Mouse (Mus musculus) MEL (cell line): ENCODE measurements around the gene Svbp.
A peak's percentile ranks its signal among the peaks of the same experiment; 100 is the strongest.

Experiments
- GATA1 ChIP-seq: IDR thresholded peaks from 2 replicates; pipeline ENCODE4 v1.6.1; 2011; ENCODE audit warnings: low read depth, low read length, improper control_type of control experiment
- HCFC1 ChIP-seq: IDR thresholded peaks from 2 replicates; pipeline ENCODE4 v1.6.1; 2012; ENCODE audit warnings: low read depth, mild to moderate bottlenecking, inconsistent platforms, low read length, improper control_type of control experiment, moderate library complexity
- MAZ ChIP-seq: IDR thresholded peaks from 2 replicates; pipeline ENCODE4 v1.6.1; 2012; ENCODE audit warnings: low read depth, mild to moderate bottlenecking, inconsistent platforms, low read length, improper control_type of control experiment
- MYC ChIP-seq: IDR thresholded peaks from 2 replicates; pipeline ENCODE4 v1.6.1; 2011; ENCODE audit warnings: low read depth, mild to moderate bottlenecking, low read length, improper control_type of control experiment, moderate library complexity
- POLR2A ChIP-seq, 2 experiments: IDR thresholded peaks; 2 replicates each; pipeline ENCODE4 v1.6.1; 2011 to 2012; ENCODE audit warnings: low read length in 2 of 2, mild to moderate bottlenecking in 2 of 2, control low read depth in 1 of 2, improper control_type of control experiment in 1 of 2, low read depth in 1 of 2, moderate library complexity in 1 of 2; ENCODE audit not compliant: control insufficient read depth in 1 of 2, insufficient read depth in 1 of 2, poor library complexity in 1 of 2
- POLR2AphosphoS2 ChIP-seq: IDR thresholded peaks from 2 replicates; pipeline ENCODE4 v1.6.1; 2011; ENCODE audit warnings: low read length, improper control_type of control experiment
- TAL1 ChIP-seq: IDR thresholded peaks from 2 replicates; pipeline ENCODE4 v1.6.1; 2012; ENCODE audit warnings: mild to moderate bottlenecking, inconsistent platforms, low read length, moderate library complexity, mixed read lengths
- USF2 ChIP-seq, 2 experiments: IDR thresholded peaks; 2 replicates each; pipeline ENCODE4 v1.6.1; 2011 to 2012; ENCODE audit warnings: improper control_type of control experiment in 2 of 2, low read length in 2 of 2, borderline replicate concordance in 1 of 2, inconsistent platforms in 1 of 2, low read depth in 1 of 2, mild to moderate bottlenecking in 1 of 2; ENCODE audit not compliant: insufficient read depth in 1 of 2

DNA sequence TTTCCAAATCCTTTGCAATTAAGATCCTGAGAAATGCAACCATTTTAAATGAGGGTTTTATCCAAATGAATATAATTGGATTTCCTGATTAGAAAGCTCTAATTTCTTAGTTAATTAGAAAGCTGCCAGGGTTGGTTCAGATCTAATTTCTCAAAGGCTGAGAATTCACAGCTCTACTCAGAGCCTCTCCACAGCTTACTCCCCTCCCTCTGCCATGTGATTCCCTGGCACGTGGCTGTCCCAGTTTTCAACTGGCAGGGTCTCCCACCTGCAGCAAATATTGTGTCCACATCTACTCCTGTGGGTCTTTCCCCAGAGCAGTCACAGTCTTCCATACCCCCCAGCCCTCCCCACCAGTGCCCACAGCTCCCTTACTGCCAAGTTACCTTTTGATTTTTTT lies 11.6 kb upstream of the Svbp start:
- no peak for TF ChIP-seq USF2 (IDR thresholded peaks at IDR 0.05; ENCODE audit: borderline replicate concordance in 1 of 2, insufficient read depth in 1 of 2, low read depth in 1 of 2, low read length in 2 of 2)
- no peak for TF ChIP-seq GATA1
- TF ChIP-seq MYC, result no peak
- TF ChIP-seq HCFC1, result no peak
- TF ChIP-seq POLR2AphosphoS2, result 0 out of 2 replicates have a peak, but pooled peaks have one; percentile 17
- TF ChIP-seq MAZ, result no peak
- no peak for TF ChIP-seq TAL1
- no peak for TF ChIP-seq POLR2A (IDR thresholded peaks at IDR 0.05; ENCODE audit: control insufficient read depth in 1 of 2, insufficient read depth in 1 of 2, low read depth in 1 of 2, low read length in 2 of 2, poor library complexity in 1 of 2)
